Mouse (Mus musculus) erythroblast, embryonic 14.5 days (primary cell): ENCODE data around the gene Gm11992. TPM values are rescaled to one million over a fixed set of nuclear protein-coding genes. Genes with fewer than 3 reads are reported as not detected.

Source experiments
- H3K27me3 ChIP-seq: 2 replicates; pipeline ENCODE4 v1.6.1; 2012; ENCODE audit warnings: inconsistent platforms; ENCODE audit not compliant: control insufficient read depth
- H3K36me3 ChIP-seq: 2 replicates; pipeline ENCODE4 v1.6.1; 2012; ENCODE audit warnings: mild to moderate bottlenecking, inconsistent platforms; ENCODE audit not compliant: control insufficient read depth
- H3K4me1 ChIP-seq: 2 replicates; pipeline ENCODE4 v1.6.1; 2012; ENCODE audit warnings: inconsistent platforms; ENCODE audit not compliant: control insufficient read depth
- H3K4me3 ChIP-seq: replicated peaks from 2 replicates; pipeline ENCODE3; 2012; ENCODE audit warnings: moderate library complexity, mild to moderate bottlenecking, inconsistent platforms
- H3K9me3 ChIP-seq: 2 replicates; pipeline ENCODE4 v1.6.1; 2012; ENCODE audit warnings: low read length, inconsistent platforms, mixed read lengths; ENCODE audit not compliant: control insufficient read depth
- GATA1 ChIP-seq: IDR thresholded peaks from 2 replicates; pipeline ENCODE4 v1.6.1; 2012; ENCODE audit warnings: low read length, inconsistent platforms, mixed read lengths
- TAL1 ChIP-seq: IDR thresholded peaks from 3 replicates; pipeline ENCODE4 v1.6.1; 2012; ENCODE audit warnings: low read length, inconsistent platforms, mixed read lengths
- polyA plus RNA-seq: library from polyadenylated mRNA; stranded (reverse); fragments of >175 nt; gene quantifications from 2 replicates; pipeline ENCODE4 v1.2.3, GENCODE M21; 2012

The Gm11992 gene
- polyA plus RNA-seq, 1 experiment = not detected

DNA sequence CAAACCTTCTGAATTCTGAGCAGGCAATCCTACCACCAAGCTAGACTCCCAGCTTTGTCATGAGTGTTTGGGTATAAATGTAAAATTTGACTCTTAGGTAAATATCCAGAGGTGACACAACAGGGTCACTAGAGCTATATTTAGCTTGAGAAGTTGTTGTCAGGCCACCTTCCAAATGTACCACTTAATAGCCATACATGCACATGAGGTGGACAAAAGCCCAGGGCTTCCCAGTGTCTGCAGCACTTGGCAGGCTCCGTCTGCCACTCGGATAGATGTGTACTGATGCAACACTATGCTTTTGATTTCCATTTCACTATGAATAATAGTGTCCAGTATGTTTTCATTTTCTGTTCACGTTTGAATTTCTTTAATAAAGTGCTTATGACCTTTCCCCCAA lies 23.2 kb upstream of the Gm11992 start:
- Histone ChIP-seq H3K9me3 (no peaks in the 10 kb centered on the region), H3K4me3 (no peak overlapping the region), H3K27me3 (no peaks in the 10 kb centered on the region), H3K36me3 (no peaks in the 10 kb centered on the region), H3K4me1 (no peaks in the 10 kb centered on the region)
- TF ChIP-seq TAL1 = no peak
- no peak for TF ChIP-seq GATA1

DNA sequence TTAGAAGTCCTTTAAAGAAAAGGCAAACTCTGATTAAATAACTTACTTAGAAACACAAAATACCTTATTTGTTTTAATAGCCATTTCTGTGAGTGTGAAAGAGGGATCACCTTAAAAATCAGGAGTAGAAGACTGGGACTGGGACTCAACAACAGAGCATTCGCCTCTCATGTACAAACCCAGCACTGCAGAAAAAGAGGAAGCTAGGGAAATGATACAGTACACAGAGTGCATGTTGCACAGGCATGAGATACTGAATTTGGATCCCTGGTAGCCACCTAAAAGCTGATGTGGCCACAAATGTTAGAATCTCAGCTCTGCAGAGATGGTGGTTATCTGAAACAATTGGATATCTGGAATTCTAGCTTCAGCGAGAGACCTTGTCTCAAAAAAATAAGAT lies 16.9 kb upstream of the Gm11992 start:
- H3K27me3 ChIP-seq = no peaks in the 10 kb centered on the region

DNA sequence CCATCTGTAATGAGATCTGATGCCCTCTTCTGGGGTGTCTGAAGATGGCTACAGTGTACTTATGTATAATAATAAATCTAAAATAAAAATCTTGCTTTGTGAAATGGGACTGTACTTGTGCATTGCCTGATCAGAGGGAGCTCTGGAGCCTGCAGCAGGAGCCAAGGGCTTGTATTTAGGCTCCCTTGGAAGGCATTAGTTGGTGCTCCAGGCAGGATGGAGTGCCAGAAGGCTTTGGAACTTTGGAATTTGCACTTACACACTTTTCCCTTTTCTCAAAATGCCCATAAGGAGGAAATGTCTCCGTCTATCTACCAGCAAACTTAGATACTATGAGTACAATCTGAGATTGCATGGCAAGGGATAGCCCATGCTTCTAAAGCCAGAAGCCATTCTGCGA lies 1.8 kb upstream of the Gm11992 start:
- no peaks in the 10 kb centered on the region for H3K36me3 ChIP-seq
- no peaks in the 10 kb centered on the region for H3K9me3 ChIP-seq
- H3K4me1 ChIP-seq = peaks cover 10% of the 10 kb centered on the region
- TF ChIP-seq GATA1 (no peak), TAL1 (no peak)
- H3K27me3 ChIP-seq = peaks cover 17% of the 10 kb centered on the region
- no peak overlapping the region for H3K4me3 ChIP-seq

More for the DNA sequence above, 16.9 kb upstream of the Gm11992 start:
- TF ChIP-seq GATA1 (no peak), TAL1 (no peak)
- no peak overlapping the region for H3K4me3 ChIP-seq
- H3K4me1 ChIP-seq = no peaks in the 10 kb centered on the region
- no peaks in the 10 kb centered on the region for H3K36me3 ChIP-seq
- H3K9me3 ChIP-seq = no peaks in the 10 kb centered on the region

DNA sequence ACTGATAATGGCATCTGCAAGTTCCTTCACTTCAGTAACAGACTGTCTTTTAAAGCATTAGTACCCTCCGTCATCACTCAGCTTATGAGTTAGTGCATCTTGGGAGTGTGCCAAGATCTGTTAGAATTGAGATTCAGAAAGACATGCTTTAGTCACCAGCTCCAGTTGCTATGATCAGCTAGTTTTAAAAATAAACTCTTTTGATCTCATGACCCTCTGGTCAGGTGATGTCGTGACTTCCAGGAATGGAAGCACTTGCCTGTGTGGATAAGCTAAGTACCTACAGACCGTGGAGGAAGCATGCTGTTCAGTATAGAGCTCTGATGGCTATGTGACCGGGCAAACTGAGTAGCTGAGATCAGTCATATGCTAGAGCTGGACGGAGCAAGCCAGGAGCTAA lies 1.4 kb upstream of the Gm11992 start:
- no peaks in the 10 kb centered on the region for H3K36me3 ChIP-seq
- no peak for TF ChIP-seq GATA1
- H3K4me1 ChIP-seq = peaks cover 10% of the 10 kb centered on the region
- H3K9me3 ChIP-seq = no peaks in the 10 kb centered on the region
- H3K4me3 ChIP-seq = no peak overlapping the region
- H3K27me3 ChIP-seq = peaks cover 17% of the 10 kb centered on the region

DNA sequence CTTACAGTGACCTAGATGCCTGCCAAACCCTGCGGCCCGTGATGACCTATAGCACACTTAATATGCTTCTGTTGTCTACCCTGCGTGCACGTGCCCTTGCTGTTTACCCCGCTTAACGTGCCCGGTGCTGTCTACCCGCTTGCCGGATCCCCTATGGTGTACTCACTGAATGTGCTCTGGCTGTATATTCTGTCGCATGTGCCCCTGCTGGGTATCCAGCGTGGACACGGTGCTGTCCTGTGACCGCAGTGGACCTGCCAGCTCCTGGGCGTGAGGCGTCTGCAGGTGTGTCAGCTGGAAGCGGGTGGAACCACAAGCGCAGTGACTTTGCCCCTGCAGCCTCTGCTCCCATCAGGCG lies 288 bp downstream of the Gm11992 start, which contains the start of gene Sun3:
Gene Sun3, minus strand, starts transcription at position 289 of the 358 bp plus-strand sequence.
- H3K9me3 ChIP-seq = no peaks in the 10 kb centered on the region
- H3K4me1 ChIP-seq = peaks cover 10% of the 10 kb centered on the region
- H3K36me3 ChIP-seq = no peaks in the 10 kb centered on the region
- H3K27me3 ChIP-seq = peaks cover 17% of the 10 kb centered on the region
- TF ChIP-seq GATA1 = no peak
- no peak for TF ChIP-seq TAL1
- H3K4me3 ChIP-seq = peak within 1 kb of the TSS; percentile 53

DNA sequence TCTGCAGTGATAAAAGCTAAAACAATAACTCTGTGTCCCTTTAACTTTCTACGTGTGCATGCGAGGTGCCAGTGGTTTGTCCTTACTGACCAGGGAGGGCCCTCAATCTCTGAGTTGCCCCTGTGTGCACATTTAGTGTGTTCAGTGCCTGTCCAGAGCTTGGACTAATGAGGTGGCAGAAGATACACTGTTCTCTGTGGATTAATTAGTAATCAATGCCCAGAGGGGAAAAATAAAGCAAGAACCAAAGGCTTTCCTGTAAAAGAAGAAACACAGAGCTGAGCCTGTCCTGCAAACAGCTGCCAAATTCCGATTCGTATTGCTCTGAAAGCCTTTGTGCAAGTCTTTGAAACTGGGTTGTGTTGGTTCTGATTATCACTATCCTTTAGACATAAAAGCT lies 1.8 kb downstream of the Gm11992 start:
- H3K4me1 ChIP-seq = peaks cover 10% of the 10 kb centered on the region
- no peaks in the 10 kb centered on the region for H3K36me3 ChIP-seq
- no peaks in the 10 kb centered on the region for H3K9me3 ChIP-seq
- TF ChIP-seq GATA1 = no peak
- no peak for TF ChIP-seq TAL1
- peaks cover 17% of the 10 kb centered on the region for H3K27me3 ChIP-seq
- no peak overlapping the region for H3K4me3 ChIP-seq

DNA sequence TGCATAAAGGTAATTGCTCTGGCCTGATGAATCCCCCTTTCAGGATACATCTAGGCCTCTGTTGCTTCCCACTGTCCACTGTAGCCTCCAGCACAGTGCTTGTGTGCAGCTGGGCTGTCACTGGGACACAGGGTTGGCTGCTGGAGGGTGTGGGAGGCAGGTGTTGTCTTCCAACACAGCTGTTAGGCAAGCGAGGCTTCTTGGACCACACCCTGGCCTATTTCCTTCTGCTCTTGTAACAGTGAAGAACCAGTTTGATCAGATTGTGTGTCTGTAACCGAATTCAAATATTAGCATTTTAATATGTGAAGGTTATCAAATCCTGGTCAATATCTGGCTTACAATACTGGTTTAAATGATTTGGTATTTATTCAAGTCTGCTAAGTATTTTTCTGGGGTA lies 3.5 kb downstream of the Gm11992 start:
- no peaks in the 10 kb centered on the region for H3K36me3 ChIP-seq
- TF ChIP-seq GATA1 (no peak), TAL1 (no peak)
- H3K4me1 ChIP-seq = peaks cover 10% of the 10 kb centered on the region
- no peak overlapping the region for H3K4me3 ChIP-seq
- peaks cover 17% of the 10 kb centered on the region for H3K27me3 ChIP-seq
- no peaks in the 10 kb centered on the region for H3K9me3 ChIP-seq

DNA sequence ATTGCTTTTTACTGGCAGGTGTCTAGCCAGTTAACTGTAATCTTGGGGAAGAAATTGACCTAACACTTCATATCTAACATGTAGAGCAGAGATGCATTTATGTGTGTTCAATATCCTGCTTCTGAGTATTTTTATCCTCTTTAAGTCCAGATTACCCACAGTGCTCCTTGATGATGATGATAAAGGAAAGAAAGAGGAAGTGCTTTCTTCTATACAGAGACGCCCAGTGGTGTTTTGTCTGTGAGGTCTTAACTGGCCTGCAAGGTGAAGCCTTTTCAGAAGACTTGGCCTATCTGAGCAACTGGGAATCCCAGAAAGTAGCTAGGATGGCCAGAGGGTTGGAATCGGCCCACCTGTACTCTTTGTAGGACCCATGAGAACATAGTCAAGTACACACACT lies 8.5 kb downstream of the Gm11992 start:
- Histone ChIP-seq H3K36me3 (no peaks in the 10 kb centered on the region), H3K9me3 (no peaks in the 10 kb centered on the region), H3K27me3 (no peaks in the 10 kb centered on the region), H3K4me1 (no peaks in the 10 kb centered on the region), H3K4me3 (no peak overlapping the region)
- no peak for TF ChIP-seq GATA1
- TF ChIP-seq TAL1 = no peak

DNA sequence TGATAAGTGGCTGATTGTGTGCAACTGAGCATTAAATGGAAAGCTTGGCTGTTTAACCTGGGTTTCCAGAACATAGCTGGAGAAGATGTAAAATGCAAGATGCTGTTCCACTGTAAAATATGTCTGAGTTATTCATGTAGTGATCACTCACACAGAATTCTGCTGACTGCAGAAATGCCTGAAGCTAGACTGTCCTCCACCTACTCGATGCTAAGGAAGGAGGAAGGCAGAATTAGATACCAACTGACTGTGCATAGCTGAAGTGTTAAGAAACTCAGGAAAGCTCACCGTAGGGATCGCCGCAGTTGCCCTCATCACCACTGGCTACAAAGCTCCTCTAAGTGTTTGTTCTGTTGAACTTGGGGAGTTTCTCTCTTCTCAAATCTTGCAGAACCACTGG lies 9.3 kb downstream of the Gm11992 start:
- Histone ChIP-seq H3K4me1 (no peaks in the 10 kb centered on the region), H3K4me3 (no peak overlapping the region), H3K36me3 (no peaks in the 10 kb centered on the region), H3K9me3 (no peaks in the 10 kb centered on the region), H3K27me3 (no peaks in the 10 kb centered on the region)
- TF ChIP-seq TAL1 = no peak
- TF ChIP-seq GATA1 = no peak

DNA sequence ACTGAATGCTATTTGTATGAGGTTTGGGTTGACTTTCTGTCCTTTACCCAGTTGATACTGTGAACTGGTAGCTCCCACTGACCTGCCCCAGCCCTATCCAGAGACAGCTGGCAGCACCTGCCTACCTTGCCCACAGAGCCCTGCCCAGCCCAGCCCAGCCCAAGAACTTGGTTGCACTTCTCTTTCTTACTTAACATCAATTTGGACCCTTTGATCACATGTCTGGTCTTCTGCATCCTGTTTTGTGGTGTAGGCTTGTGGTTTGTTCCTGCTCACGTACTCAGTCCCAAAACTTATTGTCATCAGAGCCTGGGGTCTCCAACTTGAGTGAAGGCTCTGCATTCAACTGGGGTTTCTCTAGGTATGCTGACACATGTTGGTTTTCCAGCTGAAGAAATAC lies 11.6 kb downstream of the Gm11992 start:
- no peak overlapping the region for H3K4me3 ChIP-seq
- H3K27me3 ChIP-seq = no peaks in the 10 kb centered on the region
- no peaks in the 10 kb centered on the region for H3K36me3 ChIP-seq
- no peaks in the 10 kb centered on the region for H3K9me3 ChIP-seq
- TF ChIP-seq TAL1 (no peak), GATA1 (no peak)
- H3K4me1 ChIP-seq = no peaks in the 10 kb centered on the region
